Mouse (Mus musculus): Measurements from ENCODE around the gene Tfdp1. TPM values are rescaled to one million over a fixed set of nuclear protein-coding genes. Genes with fewer than 3 reads are reported as not detected.
A peak's percentile ranks its signal among the peaks of the same experiment; 100 is the strongest.
"Not testable (repeated sequence)": the region's sequence is repeated elsewhere in the genome, so short reads cannot be mapped to it uniquely, and the experiment has no call there.

The Tfdp1 gene
- polyA plus RNA-seq (2017; shearing (Covaris generic)): 10 to 100 TPM; 33.2 to 64.7 (median 37.8) TPM

DNA sequence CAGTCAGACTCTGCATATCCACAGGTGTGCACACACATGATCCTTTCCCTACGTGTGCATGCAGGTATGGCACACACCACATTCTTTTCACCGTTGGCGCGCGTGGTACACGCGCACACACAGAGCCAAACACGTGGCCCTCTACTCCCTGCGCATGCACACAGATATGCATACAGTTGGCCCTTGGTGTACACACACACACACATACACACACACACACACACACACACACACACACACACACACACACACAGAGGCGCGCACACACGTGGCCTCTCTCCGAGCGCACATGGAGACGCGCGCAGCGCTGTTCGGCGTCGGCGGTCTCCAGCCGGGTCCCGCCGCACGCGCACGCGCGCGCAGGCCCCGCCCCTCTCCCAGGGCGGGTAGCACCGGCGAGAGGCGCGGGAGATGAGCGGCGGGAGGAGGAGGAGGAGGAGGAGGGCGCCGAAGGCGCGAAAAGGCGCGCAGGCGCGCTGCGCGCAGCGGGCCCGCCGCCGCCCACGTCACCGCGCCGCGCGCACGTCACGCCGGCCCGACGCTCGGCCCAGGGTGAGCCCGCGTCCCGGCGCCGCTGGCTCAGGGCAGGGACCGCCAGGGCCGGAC, at the start of gene Tfdp1:
Gene Tfdp1, plus strand, starts transcription at position 497 of the 606 bp plus-strand sequence.
- ATAC-seq: peak; percentile 75

DNA sequence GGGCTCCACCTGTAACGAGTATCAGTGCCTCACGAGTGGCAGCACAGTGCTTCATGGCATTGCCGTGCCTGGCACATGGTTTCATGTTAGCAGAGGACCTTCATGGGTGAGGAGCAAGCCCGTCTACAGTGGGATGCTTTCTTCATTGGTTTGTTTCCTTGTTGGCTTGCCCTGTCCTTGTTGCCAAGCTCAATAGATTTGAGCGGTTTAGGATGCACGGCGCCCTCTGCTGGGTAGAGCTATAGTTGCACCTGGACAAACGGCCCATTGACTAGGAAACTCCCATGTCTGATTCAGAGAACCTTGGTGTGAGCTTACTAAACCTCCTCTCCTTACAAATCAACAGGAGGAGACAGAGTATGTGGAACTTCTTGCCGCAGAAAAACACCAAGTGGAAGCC, 46.2 kb upstream of the Tfdp1 start:
- no peak for ATAC-seq

DNA sequence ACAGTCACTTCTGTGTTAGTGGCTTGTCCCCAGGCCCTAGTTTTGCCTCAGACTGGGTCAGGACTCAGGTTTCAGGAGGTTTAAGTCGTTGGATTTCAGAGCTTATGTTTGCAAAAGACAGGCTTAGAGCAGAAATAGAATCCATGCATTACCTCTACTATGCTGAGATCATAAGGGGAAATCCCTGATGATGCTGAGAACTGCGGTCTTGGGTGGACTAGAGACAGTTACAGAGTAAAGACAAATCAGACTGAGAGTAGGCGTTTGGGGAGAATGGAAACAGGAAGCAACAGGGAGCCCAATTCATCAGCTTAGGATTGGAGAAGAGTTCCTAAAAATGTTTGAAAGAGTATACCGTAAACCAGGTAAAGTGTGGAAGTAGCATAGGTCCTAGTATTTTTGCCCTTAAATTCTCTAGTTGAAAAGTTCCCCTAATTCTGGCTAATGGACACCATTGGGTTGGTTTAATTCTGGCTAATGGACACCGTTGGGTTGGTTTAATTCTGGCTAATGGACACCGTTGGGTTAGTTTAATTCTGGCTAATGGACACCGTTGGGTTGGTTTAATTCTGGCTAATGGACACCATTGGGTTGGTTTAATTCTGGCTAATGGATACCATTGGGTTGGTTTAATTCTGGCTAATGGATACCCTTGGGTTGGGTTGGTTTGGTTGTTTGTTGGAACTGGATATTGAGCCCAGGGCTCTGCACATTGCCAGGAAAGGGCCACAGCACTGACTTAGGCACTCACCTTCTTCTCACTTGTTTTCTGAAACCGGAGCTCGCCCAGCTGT, 44.7 kb upstream of the Tfdp1 start:
- peak; percentile 81 for ATAC-seq

DNA sequence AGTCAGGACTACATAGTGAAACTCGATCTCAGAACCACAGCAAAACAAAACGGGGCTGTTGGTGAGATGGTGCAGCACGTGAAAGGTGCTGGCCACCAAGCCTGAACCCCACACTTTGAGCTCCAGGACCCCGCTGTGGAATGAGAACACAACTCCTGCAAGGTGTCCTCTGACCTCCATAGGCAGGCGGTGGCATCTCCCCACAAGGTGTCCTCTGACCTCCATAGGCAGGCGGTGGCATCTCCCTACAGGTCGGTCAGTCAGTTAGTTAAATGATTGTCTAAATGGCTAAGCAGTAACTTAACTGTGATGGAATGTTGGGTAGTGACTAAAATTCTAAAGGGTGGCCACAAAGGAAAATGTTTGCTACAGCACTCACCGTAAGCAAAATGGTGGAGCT, 39.0 kb upstream of the Tfdp1 start:
- no peak for ATAC-seq

DNA sequence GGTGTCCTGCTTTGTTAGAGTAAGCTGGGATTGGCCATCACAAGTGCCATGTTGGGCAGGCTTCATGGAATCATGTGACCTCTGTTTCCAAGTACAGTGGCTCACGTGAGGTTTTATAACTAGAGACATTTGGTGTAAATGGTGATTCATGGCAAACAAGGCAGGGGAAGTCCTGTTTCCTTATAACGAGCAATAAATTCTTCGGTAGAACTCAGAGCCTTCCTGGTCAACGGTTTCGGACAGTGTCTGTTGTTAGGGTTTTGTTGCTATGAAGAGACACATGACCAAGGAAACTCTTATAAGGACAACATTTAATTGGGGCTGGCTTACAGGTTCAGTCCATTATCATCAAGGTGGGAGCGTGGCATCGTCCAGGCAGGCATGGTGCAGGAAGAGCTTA, 37.5 kb upstream of the Tfdp1 start:
- no peak for ATAC-seq

DNA sequence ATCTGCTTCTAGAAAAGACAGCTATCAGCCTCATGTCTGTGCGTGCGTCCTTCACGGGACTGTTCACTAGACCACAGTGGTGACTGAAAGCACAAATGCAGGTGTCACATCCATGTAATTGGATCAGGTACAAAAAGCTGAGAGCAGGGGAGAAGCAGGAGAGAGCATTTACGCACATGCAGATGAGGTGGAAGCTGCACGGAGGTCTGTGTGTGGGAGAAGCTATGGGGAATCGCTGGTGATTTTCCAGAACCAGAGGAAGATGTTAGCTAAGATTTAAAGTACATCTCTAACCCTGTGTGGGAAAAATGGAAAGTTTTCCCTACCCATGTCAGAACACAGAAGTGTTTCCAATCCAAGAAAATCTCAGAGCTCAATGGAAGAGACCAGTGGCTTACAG, 33.1 kb upstream of the Tfdp1 start:
- ATAC-seq: no peak

DNA sequence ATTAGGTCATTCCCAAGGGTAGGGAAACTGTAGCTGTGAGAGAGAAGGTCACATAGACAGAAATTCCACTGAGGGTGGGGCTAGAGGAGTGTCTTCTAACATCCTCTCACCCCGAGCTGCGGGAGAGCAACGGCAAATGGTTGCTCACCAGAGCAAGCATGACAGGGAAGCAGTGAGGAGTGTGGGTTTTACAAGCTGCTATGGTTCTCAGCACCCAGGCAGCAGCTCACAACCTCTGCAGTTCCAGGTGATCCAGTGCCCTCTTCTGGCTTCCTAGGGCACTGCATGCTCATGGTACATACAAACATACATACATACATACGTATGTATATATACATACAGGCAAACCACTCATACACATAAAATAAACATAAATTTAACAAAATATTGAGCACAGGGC, 32.7 kb upstream of the Tfdp1 start:
- ATAC-seq: no peak

DNA sequence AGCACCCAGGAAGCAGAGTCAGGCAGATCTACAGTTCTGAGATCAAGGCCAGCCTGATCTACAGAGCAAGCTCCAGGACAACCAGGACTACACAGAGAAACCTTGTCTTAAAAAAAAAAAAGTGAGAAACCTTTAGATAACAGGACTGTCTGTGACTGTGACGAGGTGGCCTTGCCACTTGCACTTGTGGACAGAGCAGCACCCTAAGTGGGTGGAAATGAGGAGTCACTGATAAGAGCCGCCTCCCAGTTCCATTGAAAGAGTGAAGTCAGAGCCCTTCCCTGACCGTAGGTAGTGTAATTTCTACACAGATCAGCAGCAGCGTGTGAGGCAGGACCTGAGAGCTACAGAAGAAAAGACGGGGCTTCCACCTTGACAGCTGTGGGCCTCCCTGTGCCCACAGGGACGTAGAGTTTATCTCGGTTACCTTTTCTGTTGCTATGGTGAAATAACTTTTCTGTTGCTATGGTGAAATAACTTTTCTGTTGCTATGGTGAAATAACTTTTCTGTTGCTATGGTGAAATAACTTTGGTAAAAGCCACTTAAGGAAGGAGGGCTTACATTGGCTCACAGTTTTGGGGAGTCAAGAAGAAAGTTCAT, 32.1 kb upstream of the Tfdp1 start:
- ATAC-seq: no peak

DNA sequence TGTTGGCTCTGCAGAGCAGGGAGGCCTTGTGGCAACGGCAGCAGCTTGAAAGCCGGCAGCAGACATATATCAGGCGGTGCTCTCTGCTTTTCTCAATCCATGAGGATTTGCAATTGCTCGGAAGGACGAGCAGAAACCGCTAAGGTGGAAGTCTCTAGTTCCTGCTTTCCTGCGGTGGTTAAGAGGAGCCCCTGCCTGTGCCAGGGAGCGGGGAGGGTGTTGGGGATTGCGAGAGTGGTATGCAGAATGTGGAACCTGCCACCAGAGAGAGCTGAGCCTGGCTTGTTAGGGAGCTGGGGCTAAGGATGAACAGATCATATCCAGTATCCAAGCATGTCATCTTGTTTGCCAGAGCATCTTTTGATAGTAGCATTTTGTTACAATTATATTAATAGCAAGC, 31.6 kb upstream of the Tfdp1 start:
- ATAC-seq: no peak

DNA sequence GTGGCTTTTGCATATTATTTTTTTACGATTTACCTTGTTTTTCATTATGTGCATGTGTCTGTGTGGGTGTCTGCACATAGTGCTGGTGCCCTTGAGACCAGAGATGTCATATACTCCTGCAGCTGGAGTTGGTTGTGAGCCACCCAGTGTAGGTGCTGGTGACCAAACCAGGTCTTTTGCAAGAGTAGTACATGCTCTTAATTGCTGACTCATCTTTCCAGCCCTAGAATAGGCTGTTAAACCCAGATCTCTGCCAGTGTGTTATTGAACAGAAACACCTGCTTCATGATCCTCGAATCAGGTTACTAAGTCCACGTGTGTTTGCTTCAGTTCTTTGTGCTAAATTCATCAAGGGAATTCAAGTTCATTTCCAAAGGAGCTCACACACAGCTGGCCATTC, 23.6 kb upstream of the Tfdp1 start:
- ATAC-seq: no peak

DNA sequence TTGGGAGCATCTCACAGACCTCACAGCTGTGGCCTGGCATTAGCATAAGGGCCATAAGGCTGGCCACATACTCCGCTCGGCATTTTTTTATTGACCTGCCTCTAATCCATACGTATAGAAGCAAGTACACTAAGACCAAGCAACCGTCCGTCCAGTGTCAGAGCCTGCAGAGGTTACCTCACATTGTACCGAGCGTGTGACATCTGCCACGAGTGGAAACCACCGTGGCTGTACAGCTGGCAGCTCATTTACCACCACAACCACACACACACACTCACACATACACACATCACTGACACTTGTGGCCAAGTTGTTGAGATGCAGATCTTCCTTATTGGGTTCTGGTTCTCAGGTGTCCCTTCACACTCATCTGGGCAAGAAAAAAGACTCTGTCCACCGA, 21.9 kb upstream of the Tfdp1 start:
- ATAC-seq: no peak

DNA sequence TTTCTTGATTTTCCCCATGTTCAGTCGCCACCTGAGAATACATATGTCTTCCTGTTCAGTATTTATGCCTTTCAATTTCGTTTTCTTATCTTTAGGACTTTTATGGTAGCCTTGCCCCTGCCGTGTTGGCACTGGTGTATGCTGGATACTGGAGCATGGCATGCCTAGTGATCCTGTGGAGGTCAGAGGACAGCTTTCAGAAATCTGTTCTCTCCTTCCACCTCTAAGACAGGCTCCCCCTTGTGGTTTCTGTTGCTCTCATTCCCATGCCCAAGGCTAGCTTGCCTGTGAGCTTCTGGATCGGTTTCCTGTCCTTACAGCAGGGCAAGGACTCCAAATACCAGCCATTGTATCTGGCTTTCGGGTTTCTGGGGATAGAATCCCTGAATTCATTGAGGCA, 12.0 kb upstream of the Tfdp1 start:
- ATAC-seq: no peak

DNA sequence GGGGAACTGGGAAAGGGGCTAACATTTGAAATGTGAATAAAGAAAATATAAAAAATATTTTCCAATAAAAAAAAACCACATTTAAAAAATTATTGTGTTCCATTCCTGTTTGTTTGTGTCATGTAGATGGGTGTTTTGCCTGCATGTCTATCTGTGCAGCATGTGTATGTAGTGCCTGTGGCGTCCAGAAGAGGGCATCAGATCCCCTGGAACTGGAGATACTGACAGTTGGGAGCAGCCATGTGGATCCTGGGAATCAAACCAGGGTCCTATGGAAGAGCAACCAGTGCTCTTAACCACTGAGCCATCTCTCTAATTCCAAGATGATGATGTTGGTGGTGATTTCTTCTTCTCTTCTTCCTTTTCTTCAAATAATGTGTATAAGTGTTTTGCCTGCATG, 3.9 kb upstream of the Tfdp1 start:
- ATAC-seq: no peak

DNA sequence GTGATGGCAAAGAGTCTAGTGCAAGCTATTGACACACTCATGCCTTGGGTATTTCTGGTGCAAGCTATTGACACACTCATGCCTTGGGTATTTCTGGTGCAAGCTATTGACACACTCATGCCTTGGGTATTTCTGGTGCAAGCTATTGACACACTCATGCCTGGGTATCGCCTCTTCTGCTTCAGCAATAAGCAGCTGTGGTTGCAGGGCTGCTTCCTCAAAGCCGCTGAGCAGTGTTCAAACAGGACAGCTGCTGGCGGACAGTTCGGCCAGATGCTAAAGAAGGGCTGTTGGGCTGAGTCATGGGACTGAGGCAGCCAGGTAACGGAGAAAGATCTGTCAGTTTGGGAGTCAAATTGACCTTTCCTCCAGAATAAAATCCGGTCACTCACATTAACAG, 1.3 kb upstream of the Tfdp1 start:
- ATAC-seq: not testable (repeated sequence)

DNA sequence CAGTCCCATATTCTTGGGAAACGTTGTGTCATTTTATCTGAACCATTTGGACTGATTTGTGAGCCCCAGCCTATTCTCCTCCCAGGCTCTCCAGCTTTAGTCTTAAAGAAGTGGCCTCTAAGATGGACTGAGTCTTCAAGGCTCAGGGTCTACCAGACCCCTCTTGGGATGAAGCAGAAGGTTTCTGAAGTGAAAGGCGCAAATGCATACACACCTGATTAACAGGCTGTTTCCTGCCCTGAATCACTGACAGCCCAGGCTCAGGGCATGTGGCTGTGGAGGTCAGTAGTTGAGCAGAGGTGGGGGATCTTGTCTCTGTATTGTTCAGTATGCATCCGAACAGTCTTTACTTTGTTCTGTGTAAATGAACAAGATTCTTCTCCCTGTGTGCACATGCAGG, 873 bp upstream of the Tfdp1 start:
- no peak for ATAC-seq

DNA sequence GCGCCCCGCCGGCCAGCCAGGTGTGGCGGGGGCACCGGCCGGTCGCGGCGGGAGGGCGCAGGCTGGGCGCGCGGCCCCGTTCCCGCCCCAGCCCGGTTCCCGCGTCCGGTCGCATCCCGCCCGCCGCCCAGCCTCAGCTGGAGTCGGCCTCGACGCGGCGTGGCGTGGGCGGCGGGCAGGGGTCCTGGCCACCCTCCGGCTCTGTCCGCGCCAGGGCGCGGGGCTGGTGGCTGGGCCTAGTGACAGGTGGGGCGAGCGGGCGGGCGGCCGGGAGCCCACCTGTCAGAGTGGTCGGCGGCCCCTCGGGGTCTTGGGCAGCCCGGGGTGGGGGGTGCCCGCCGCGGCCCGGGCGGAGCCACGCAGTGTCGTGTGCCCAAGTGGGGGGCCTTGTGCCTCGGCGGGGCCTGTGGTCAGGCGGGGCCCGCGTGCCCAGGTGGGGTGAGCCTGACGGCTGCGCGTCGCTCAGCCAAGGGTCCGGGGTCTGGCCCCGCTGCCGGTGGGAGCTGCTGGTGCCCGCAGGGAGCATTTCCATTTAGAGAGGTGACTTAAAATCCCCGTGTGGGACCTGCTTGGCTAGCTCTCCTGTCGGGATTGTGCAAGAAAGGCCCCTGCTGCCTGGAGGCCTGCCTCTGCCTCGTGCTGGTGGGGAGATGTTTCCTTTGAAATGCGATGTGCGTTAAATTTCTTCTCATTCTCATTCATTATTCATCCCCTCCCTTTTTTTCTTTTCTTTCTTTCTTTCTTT, 522 bp downstream of the Tfdp1 start:
- peak; percentile 26 for ATAC-seq

DNA sequence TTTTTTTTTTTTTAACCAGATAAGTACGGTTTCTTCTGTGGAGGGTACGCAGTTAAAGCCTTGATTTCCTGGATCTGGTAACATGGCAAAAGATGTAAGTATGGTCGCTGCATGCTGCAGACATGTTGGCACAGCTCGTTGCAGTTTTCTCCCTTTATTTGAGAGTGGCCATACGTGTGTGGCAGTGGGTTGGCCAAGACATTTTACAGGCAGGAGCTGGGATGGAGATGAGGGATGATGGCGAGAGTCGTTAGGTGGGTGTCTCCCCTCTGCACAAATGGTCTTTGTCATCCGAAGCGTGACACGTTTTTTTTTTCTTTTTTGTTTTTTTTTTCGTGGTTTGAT, 1.1 kb downstream of the Tfdp1 start:
- no peak for ATAC-seq

DNA sequence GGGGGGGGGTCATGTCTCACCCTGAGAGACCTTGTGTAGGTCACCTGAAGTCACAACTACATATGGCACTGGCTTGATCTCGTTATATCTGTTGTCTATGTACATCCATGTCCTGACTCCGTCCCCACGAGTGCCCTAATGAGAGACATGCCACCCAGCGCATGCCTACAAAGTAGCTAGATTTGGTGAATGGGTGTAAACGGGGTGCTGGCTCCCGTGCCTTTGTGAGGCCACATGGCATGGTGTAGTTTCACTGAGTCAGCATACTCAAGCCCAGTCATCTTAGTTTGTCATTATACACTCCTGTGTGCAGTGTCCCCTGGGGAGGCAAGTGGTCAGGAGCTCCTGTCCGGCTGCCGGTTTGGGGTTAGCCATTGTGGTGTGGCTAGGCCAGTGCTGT, 2.1 kb downstream of the Tfdp1 start:
- no peak for ATAC-seq

DNA sequence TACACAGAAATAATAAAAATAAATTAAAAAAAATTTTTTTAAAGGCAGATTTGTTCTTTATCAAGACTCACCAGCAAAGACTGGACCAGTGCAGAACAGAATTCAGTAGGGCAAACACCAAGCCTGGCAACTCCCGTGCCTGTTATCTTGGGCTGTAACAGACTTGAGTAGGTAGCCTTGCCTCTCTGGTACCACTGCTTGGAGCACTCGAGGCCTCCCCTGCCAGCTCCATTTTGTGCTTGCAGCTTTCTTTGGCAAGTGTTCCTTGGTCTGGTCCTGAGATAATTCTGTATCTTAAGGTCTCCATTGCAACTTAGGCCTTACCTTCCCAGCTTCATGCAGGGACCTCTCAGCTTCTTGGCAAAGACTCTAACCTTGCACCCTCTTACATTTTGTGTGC, 3.8 kb downstream of the Tfdp1 start:
- no peak for ATAC-seq

DNA sequence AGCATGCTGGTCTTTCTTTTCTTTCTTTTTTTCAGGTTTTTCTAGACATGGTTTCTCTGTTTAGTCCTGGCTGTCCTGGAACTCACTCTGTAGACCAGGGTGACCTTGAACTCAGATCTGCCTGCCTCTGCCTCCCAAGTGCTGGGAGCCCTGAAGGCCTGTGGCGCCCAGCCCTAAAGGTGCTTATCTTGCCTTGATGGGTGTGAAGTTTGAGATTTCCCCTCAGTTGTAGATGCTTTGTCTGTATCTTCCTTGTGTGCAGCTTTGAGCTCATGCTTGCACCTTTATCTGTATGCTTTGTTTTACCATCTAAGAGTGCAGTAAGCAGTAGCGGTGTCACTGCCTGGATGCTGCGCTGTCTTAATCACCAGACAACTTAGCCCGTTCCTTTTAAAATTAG, 4.6 kb downstream of the Tfdp1 start:
- ATAC-seq: no peak

DNA sequence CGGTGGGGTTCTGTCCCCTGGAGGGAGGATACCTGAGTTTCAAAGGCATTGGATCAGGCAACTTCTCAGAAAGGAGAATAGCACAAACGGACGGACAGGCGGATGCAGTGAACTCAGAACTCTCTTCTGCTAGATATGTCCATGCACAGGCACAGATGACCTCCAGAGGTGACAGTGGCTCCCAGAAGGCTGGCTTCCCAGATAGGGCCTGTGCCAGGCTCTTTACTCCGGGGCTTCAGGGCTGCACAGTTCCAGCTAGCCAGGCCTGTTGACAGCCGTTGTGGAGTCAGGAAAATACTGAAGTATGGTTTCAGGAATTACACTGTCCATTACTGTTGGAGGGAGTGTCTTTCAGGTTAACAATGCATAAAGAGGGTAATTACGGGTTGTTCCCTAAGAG, 11.5 kb downstream of the Tfdp1 start:
- ATAC-seq: no peak

DNA sequence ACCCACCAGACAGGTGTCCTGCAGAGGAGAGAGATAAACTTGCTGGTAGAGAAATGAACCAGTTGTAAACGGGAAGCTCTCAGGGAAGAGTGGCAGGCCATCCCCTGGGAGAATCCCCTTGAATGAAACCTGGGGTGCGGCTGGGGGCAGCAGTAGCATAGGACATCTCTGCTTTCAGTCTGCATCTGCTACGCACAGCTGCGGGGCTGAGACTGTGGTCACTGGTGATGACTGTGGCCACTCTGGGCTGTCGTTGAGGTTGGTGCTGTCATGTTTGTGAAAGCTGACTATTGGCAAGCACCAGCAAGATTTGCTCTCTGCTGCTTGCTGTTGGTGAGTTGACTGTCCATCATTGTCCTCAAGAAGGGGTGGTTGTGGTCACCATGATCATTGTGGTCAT, 13.0 kb downstream of the Tfdp1 start:
- no peak for ATAC-seq

DNA sequence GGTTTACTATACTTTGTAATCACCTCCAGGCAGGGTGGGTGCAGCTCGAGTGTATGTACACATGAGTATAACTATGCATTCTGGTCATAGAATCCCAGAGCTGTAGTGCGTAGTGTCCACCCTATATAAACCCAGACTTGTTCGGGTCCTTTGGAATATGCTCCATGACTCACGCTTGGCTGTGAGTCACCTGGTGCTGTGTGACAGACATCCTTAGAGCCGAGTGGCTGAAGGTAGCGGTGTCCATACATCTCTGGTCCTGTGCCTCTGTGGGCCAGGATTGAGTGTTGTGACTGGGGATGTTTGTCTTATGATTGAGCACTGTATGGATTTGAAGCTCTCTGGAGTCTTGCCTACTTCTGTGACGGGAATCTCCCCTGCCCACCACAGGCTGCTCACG, 14.1 kb downstream of the Tfdp1 start:
- ATAC-seq: no peak
